ENCODE assay signal across 10 mouse cellular contexts in the genomic region with DNA sequence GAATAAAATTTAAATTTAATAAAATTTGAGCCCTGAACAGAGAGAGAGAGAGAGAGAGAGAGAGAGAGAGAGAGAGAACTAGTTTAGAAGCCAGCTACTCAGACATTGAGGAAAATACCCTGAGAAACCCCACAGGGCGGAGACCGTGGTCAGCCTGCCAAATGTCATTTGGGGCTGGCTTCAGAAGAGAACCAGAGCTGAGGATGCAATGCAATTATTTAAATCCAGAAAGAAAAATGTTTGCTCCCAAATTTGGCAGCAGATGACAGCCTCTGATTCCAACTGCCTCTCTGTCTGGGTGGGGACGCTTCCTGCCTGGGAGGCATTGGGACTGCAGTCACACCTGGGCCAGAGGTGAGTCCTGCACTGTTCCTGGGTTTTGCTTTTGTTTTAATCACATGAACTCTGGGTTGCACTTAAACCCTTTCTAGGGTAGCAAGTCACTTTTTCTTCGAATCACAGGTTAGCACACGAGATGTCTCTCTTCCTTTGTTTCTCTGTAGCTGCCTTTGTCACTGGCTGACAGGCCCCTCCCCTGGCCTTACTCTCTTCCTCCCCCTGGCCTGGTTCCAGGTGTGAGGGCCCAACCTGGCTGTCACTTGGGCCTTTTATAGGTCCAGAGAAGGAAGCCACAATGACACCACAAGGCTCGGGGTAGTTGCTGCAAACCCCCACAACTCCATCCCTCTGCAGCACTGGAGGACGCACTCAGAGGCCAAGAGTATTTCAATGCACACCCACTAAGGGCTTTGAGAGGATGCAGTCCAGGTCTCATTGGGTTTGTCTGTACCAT. TPM values are rescaled to one million over a fixed set of nuclear protein-coding genes. Genes with fewer than 3 reads are reported as not detected.
DNase-seq lines count a peak whose midpoint lies in the region; ATAC-seq lines count a peak whose summit lies in the region.
"Had no signal": no experiment of that assay in that cellular context is flagged by ENCODE, and none has a peak within 500 bp of the region (broad histone marks: within the 10 kb centered on the region; RNA-seq: fewer than 3 reads in every experiment).

No protein-coding gene starts in this region.

- H3K27me3 ChIP-seq in midbrain, embryonic 13.5 days, result no peaks in the 10 kb centered on the region

- no peaks in the 10 kb centered on the region for H3K36me3 ChIP-seq in midbrain, embryonic 13.5 days

- peak overlapping the region; percentile 22; the same call in 1 of the 2 replicates for H3K27ac ChIP-seq in midbrain, embryonic 13.5 days

- 74% methylated on average over 7 of the region's 7 CpGs for WGBS in midbrain, embryonic 13.5 days

- H3K4me3 ChIP-seq in midbrain, embryonic 13.5 days (replicated peaks), result no peak overlapping the region

- H3K4me2 ChIP-seq in midbrain, embryonic 13.5 days (replicated peaks), result no peak overlapping the region
- H3K4me2 ChIP-seq: liver, embryonic 11.5 days had no signal

- H3K9ac ChIP-seq in midbrain, embryonic 13.5 days (replicated peaks), result no peak overlapping the region

- peak; percentile 32 for DNase-seq in adrenal gland, postnatal 14 days
- DNase-seq in adrenal gland, postnatal 25 days, result no peak
- peak; percentile 46 for DNase-seq in left cerebral cortex, postnatal 4 days
- DNase-seq in left cerebral cortex, adult 18-20 months (ENCODE audit: low spot score in 2 of 2), result no peak
- peak; percentile 48 to 49 for DNase-seq in cerebellum, postnatal 36 days
- no peak for DNase-seq in gastrocnemius, postnatal 25 days
- no peak for DNase-seq in thymus, postnatal 10 days (ENCODE audit: low spot score in 2 of 2)
- DNase-seq: thymus, adult 18-20 months had no signal

- H3K4me1 ChIP-seq in midbrain, embryonic 13.5 days (replicated peaks), result peaks cover 34% of the 10 kb centered on the region

- intact Hi-C loops in left cerebral cortex, postnatal 4 days (cut with DNase I), result no loop called here

- ATAC-seq in midbrain, embryonic 13.5 days, result no peak

- H3K9me3 ChIP-seq in midbrain, embryonic 13.5 days, result no peaks in the 10 kb centered on the region

RNA-seq across cellular contexts. Expression of a gene that starts 33.1 kb away (rescaled TPM):
- total RNA-seq in adrenal gland, postnatal 14 days (2021), result 18.7 and 22.0 TPM in 2 replicates
- total RNA-seq in adrenal gland, postnatal 25 days (2021), result 14.5 and 17.5 TPM in 2 replicates
- total RNA-seq in left cerebral cortex, postnatal 4 days (2021), result 10 to 100 TPM; 28.3 to 34.8 TPM
- 10 to 100 TPM; 22.2 to 28.8 TPM for total RNA-seq in left cerebral cortex, adult 18-20 months (2021)
- polyA plus RNA-seq in midbrain, embryonic 13.5 days (2015; fragmentation: Nextera tagmentation; extraction: Ambion mirVana), result 36.6 and 41.7 TPM in 2 replicates
- 10 to 100 TPM; 15.6 to 16.4 TPM for total RNA-seq in gastrocnemius, postnatal 25 days (2021)

Comparison
In these comparisons a context has a peak if more than half of its experiments do, and no peak if none do; other contexts are left out.
1. DNase-seq: peak in adrenal gland, postnatal 14 days (single experiment), left cerebral cortex, postnatal 4 days (single experiment) and cerebellum, postnatal 36 days (2 of 2); none in adrenal gland, postnatal 25 days (single experiment), left cerebral cortex, adult 18-20 months (0 of 2), gastrocnemius, postnatal 25 days (single experiment) and thymus, postnatal 10 days (0 of 2).